Mouse (Mus musculus) cerebellum, adult 18-20 months (tissue): ENCODE results near the gene Asic2.

Experiments
- DNase-seq, 2 experiments: peaks; one replicate each; pipeline ENCODE4 v3.0.0; 2021

Gene Asic2

GRCm38 (mm10) chr11:81504791-81505430, 463.3 kb downstream of the Asic2 start:
- DNase-seq, result no peak

DNA sequence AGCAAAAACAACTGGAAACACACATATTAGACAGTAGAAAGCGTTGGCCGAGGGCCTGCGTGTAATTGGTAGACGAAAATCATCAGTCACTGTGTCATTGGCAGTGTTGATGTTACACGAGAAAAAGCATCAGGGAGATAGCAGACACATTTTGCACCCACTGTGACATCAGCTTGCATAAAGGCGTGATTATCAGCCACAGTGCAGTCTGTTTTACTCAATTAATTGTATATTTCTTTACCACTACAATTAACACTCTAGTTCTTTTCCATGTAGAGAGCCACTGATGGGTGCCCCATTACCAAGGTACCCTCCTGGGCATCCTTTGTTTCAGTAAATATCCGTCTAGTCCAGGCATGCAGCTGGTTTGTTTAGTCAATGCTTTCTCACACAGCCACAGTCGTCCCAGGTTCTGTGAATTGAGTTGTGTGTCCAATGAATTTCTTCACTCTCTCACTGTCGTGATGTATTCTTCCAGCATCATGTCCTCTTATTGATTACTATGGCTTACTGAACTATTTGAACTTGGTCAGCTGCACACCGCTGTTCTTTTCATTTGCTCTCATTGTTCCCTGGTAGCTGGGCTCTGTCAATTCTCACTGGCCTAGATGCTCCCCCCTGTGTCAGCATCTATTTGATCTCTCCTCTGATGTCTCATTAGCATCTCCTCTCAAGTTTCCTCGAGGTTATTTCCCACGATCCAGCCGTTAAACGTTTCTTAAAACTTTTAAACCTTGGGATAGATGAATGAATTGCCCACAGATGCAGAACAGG, 466.6 kb downstream of the Asic2 start:
- DNase-seq, result no peak

- DNase-seq, result no peak
Measured at GRCm38 (mm10) chr11:81498990-81499389, 469.3 kb downstream of the Asic2 start.

DNA sequence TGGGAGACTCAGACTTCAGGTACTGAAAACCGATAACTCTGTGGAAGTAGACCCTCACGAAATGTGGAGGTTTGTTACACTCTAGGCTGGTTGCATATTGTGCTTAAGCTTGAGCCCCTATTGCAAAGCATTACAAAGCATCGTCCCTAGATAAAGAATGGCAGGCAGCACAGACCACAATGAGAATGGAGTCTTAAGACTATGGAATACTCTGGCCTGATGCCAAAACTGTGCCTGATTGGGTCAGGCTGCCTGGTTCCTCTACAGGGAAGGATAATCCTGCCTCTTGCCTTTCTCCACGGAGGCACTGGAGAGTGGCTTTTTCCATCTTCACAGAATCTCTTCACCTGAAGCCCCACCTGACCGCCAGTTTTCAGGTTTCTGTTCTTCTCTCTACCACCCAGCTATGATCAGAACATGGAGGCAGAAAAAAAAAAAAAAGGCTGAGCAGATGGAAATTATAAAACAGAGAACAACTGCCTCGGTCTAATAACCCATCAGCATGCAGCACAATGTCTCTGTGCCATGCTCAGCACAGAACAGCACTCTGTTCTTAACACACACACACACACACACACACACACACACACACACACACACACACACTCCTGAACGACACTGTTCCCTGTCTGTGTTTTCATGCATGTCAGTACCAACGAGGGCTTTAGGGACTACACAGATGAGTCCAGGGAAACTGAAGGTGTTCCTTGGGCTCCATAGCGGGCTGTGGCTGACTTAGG, 470.4 kb downstream of the Asic2 start:
- DNase-seq, result no peak

GRCm38 (mm10) chr11:81496446-81496845, 471.8 kb downstream of the Asic2 start:
- DNase-seq, result no peak

- no peak for DNase-seq
Measured at GRCm38 (mm10) chr11:81492351-81492750, 475.9 kb downstream of the Asic2 start.

- no peak for DNase-seq
Measured at GRCm38 (mm10) chr11:81489144-81489735, 479.0 kb downstream of the Asic2 start.

DNA sequence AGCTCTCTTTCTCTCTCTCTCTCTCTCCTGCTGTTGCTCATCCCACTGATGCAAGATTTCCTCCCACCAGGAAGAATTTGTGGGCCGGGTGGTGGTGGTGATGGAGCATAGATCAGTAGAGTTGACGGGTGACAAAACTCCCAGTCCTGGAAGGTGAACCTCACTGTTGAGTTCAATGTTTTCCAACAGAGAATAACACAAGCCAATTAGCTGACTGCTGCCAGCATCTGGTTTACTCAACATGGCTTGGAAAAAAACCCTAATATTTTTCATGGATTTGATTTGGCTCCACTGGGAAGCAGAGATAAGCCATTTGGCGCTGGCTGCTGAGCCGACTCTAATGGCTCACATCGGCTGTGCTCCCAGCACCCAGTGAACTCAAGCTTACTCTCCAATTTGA, 479.6 kb downstream of the Asic2 start:
- no peak for DNase-seq

DNA sequence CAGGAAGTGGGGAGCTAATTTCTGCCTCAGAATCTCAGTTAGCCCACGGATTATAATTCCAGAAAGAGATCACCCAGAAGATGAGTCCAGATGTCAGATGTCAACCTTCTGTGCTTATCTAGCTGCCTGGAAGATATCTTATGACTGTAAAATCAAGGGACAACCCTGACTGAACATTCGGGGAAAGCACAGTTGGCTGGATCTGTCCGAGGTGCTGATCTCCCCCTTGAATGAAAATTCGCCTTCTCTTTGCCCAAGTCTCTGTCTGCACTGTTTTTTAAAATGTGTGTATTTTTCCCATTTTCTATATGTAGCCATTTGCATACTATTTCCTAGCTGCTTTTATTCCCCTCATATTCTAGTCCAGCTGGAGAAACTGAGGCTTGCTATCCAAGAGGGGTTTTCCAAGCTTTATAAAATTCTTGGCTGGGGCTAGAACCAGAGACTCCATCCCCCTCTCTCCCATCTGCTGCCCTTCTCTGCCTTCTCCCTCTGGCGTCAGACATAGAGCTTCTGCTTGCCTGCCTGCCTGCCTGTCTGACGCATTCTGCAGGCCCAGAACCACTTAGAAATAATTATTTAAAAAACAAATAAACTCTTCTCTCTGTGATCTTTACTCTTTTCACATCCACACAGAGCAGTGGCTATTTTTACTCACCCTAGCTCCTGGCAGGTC, 481.9 kb downstream of the Asic2 start:
- DNase-seq, result no peak

DNA sequence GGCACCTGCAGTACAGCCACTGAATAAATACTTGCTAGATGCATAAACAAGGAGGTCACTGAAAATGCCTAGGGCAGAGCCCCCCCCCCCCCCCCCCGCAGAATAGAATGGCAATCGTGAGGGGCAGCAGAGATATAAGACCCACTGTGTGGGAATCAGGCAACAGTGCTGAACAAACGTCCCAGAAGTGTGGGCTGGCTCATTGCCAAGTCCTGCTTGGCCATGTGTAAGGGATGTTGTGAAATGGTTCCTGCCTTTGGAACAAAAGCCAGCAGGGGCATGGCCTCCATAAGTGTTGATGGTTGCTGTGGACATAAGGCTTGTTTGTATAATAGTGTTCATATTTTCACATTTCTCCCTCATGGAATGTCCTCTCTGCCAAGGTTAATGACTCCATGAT, 487.1 kb downstream of the Asic2 start:
- DNase-seq, result no peak

GRCm38 (mm10) chr11:81476231-81476630, 492.0 kb downstream of the Asic2 start:
- peak; percentile 11 to 13 for DNase-seq

DNA sequence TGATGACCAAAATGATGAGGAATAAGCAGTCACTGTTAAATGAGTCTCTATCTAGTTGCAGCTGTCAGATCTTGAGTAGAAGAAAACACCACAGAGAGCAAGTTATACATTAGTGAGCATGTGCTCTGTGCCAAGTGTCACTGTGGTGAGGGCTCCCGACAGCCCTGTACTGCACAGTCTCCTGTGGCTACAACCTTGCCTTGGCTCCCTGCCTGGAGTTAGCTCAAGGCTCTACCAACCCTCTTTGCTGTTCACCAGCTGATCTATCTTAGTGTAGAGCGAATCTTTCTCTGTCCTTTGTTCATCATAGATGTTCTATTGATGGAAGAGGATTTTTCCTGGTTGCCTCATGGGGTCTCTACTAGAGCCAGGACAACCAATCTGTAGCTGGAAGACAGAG, 494.1 kb downstream of the Asic2 start:
- no peak for DNase-seq

- DNase-seq, result peak; percentile 11 to 27
Measured at GRCm38 (mm10) chr11:81462199-81462598, 506.1 kb downstream of the Asic2 start.

DNA sequence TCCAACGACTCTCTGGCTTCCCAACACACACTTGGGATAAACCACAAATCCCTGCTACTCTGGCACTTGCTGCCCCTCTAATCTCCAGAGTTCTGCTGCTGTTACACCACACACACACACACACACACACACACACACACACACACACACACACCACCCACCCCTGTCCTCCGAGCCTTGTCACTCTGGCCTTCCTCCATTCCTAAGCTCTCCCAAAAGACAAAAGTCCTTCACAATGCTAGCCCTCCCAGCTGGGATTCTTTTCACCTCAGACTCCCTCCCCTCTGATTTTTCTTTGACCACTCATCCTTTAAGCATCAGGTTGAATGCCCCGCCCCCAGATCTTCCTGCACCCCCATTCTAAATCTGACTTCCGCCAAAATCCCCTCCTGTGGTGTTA, 506.5 kb downstream of the Asic2 start:
- DNase-seq, result no peak

GRCm38 (mm10) chr11:81454921-81455320, 513.3 kb downstream of the Asic2 start:
- peak; percentile 48 to 49 for DNase-seq

GRCm38 (mm10) chr11:81454111-81454510, 514.1 kb downstream of the Asic2 start:
- DNase-seq, result no peak

GRCm38 (mm10) chr11:81449271-81449705, 519.0 kb downstream of the Asic2 start:
- no peak for DNase-seq

DNA sequence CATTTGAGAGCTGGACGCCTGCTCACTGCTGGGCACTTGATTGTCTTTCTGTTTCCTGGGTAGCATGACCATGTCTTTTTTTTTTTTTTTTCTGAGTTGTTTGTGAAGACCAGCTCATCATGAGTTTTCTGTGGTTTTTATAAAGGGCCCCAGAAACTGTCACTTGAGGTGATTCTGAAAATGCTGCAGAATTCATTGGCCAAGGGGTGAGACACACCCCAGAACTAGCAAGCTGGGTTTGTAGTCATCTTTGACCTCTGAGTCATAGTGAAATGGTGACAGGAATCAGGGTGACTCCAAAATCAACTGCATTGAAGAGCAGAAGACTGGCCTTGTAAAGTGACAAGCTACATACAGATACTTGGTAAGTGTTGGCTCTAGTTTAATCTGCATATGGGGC, 521.9 kb downstream of the Asic2 start:
- no peak for DNase-seq

GRCm38 (mm10) chr11:81426857-81427256, 541.4 kb downstream of the Asic2 start:
- DNase-seq, result no peak

GRCm38 (mm10) chr11:81419112-81419511, 549.1 kb downstream of the Asic2 start:
- no peak for DNase-seq

- no peak for DNase-seq
Measured at GRCm38 (mm10) chr11:81418027-81418426, 550.2 kb downstream of the Asic2 start.

DNA sequence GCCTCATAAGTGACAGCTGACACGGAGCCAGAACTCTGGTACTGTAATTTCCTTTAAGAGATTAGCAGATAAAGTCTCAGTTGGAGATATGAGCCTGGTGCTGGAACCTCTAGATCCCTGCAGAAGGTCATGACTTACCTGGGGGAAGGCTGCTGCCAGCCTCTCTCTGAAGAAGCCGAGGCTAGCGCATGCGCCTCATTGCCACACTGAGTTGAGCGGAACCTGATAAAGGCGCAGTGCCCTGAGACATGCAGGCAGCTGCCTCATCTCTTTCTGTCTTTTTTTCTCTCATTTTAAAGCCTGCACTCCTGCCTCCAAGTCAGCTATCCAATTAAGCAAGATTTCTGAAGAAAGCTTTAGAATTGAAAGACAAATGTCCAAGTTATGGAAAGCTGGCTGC, 551.9 kb downstream of the Asic2 start:
- peak in 1 of 2 experiments; percentile 4 for DNase-seq

- DNase-seq, result no peak
Measured at GRCm38 (mm10) chr11:81414596-81414995, 553.7 kb downstream of the Asic2 start.
